Mouse (Mus musculus): ENCODE results near the gene Cdc42se1. TPM values are rescaled to one million over a fixed set of nuclear protein-coding genes. Genes with fewer than 3 reads are reported as not detected.

Cdc42se1 gene
- total RNA-seq (2023), result 256 and 259 TPM in 2 replicates

DNA sequence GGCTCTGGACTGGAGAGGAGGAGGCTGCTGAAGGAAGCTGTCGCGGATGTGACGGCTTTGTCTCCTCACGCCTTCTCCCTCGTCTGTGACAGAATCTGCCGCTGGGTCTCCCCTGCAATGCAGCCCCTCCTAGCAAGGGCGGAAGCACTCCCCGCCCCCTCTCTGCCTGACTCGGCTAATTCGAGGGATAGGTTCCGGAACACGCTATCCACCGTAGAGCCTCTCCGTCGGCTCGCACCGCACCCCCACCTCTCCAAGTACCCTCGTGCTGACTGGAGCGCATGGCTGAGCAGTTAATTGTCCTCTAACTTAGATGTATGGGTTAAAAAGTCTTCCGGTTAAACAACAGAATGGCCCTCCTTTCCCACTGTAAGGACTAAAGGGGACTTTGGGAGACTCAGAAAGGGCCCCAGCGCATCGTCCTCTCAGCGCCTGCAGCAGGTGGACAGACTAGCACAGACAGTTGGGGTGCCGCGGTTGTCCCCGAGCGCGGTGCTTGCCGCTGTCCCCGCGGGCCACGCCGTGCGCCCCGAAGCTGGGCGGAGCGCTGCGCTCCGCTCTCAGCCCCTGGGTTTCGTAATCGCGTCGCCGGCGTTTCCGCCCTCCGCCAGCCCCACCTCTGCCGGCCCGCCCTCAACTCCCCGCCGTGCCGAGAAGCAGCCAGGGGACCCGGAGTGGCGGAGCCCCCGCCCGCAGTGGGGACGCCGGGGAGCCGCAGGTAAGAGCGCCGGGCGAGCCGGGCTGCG is at the start of gene Cdc42se1:
TSS of gene Cdc42se1 (plus strand) at position 585 of the 746 bp plus-strand sequence.

DNA sequence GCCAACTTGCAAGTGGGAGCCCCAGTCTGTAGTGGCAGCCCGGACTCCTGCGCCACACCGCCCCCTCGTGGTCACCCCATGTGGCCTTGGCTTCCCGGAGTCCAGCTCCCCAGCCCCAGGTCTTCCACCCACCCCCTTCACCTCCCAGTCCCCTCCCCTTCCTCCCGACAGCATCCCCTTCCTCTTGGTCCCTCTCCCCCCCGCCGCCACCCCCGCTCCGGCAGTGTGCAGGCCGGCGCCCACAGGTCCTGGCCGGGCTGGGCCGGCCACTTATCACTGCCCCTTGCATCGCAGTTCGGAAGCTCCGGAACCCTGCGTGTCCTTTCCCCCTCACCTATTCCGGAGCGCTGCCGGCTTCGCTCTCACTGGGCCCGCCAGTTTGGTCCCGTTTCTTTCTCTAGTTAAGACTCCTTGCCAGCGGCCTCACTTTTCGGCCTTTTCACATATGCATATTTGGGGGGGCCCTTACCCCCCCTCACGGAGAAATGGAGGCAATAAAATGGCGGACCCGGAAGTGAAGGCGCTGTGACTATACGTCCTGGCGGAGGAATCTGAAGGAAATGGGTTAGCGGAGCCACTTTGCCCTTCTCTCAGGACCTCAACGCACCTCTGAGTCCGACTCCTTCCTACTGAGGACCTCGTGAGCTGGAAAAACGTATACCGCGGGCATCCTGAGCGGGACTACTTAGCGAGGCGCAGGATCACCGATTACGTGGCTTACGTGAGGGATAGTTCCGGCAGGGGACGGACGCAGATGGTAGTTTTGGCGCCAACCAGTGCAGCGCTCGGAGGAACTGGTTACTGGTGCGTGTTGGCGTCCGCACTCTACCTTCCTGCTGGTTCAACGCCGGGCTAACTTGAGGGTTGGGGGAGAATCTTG is 11.0 kb upstream of the Cdc42se1 start, which contains the start of gene Gabpb2:
TSS of gene Gabpb2 (minus strand) at position 662 of the 880 bp plus-strand sequence.

DNA sequence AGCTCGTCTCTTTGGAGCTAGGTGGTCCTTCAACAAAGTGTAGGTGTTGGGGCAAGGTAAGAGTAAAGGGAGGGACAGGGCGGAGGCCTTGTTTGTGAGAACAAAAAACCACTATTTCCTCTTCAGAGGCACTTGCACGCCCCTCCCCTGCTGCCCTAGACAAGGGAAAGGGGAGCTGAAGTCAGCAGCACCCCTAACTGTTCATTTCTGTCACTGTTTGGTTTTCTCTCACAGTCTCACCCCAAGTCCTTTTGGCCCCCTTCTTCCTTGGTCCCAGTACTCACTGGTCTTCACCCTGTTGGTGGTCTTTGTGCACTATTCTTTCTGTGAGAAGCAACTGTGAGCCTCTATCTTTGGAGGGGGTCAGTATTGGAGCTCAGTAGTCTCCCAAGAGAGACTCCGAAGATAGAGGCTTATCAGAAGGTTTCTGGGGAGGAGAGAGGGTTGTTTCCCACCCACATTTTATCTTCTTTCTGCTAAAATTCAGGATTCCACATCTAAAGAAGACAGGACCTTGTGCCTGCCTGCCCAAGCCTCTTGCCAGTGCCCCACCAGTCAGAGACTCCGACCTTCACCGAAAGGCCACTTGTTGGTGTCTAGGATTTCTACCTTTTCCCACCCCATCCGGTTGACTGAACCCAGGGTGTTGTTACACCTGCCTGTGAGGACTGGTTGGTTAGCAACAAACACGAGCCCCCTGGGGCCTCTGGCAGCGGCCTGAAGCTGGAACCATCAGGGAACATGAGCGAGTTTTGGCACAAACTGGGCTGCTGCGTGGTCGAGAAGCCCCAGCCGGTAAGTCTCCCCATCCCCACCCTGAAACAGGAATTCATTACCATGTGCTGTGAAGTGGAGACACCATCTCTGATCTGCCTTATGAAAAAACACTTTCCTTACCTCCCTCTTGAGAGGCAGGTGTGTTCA is 3.0 kb downstream of the Cdc42se1 start, which contains the start of gene Mllt11:
TSS of gene Mllt11 (minus strand) at position 874 of the 924 bp plus-strand sequence.

DNA sequence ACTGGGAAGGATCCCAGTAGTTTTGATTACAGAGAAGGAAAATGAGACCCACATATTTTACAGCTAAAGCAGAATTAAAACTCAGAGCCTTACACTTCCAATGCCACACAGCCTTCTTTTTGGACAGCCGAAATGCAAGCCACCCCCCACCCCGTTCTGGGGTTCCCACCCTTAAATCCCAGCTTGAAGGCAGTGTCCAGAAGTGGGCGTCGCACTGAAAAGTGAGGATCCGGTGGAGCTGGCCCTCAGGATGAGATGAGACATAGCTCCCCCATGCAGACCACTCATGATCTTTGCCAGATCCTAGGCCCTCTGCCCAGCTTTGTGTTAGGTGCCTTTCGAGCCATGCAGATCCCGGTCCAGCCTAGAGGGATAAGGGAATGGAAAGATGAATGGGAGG is 13.0 kb downstream of the Cdc42se1 start, which contains the start of gene Gm128:
TSS of gene Gm128 (minus strand) at position 101 of the 400 bp plus-strand sequence.

DNA sequence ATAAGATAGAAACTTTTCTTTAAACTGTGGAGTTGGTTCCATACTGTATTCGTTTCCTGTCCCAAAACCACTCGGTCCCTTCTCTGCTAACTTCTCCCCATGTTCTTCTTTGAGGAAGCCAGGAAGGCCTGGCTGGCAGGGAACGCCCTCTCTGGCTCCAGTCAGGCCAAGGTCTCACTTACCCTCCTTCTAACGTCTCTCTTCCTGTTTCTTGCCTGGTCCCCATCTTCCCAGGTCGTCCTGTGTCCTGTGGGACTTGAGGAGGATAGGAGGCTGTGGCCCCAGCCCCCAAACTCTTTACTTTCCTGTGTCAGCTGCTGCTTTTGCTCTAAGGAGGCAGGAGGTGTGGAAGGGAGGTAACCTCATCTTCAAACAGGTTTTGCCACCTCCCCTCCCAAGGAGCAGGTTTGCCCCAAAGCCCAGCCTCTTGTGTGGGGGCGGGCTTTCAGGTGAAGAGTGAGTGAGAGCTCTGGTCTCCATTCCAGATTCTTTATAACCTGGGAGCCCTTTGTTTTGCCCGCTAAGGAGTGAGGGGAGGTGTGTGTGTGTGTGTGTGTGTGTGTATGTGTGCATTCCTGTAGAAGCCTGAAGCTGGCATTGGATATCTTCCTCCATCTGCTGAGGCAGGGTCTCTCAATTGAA is 22.4 kb downstream of the Cdc42se1 start, which contains the start of gene Bnipl:
TSS of gene Bnipl (minus strand) at position 411 of the 642 bp plus-strand sequence.

DNA sequence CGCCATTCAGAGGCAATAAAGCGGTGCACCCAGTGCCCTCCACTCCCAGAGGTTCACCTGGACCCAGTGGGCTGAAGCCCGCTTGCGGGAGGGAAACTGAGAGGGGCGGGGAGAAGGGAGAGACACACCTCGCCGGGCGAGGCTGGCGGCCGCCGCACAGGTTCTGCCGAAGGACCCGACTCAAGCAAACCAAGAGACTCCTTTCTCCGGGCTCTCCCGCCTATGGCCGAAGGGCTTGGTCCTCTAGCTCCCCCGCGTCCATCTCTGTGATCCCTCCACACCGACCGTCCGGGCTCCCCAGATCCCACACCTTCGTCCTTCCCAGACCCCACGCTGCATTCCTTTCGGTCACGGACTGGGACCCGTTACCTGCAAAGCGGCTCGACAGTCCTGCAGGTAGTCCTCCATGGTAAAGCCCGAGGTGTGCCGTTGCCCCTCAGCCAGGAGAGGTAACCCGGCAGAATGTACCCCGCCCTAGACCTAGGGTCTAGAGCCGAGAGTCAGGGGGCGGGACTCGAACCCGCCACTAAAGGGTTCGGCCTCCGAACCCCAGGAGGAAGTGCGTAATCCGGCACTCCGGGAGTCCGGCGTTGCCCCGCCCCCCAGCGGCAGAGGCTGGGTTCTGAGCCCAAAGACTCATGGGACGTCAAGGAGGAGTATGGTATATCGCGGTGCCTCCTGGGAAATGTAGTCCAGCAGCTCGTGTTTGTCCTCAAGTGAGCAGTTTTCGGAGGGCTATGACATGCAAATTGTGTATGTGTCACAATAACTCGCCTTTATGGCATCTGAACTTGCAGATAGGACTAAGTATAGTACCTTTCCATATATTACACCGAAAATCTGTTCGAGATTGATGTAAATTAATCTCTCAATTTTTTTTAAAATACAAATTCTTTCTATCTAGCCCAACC is 52.9 kb downstream of the Cdc42se1 start, which contains the start of the genes Mindy1 and Prune1:
TSS of gene Mindy1 (plus strand) at position 130 of the 911 bp plus-strand sequence.
TSS of gene Prune1 (minus strand) at position 861 of the 911 bp plus-strand sequence.

Other genes starting within 250 kb of the Cdc42se1 start
- 73.8 and 95.6 TPM in 2 replicates for gene Zfp687, start 213.3 kb upstream of the Cdc42se1 start, total RNA-seq (2023)
- gene Psmd4, start 186.1 kb upstream of the Cdc42se1 start, total RNA-seq (2023), result 83.0 and 92.4 TPM in 2 replicates
- gene Pip5k1a, start 121.8 kb upstream of the Cdc42se1 start, total RNA-seq (2023), result 29.0 and 43.7 TPM in 2 replicates
- 25.3 and 27.4 TPM in 2 replicates for gene Vps72, start 117.7 kb upstream of the Cdc42se1 start, total RNA-seq (2023)
- gene Tmod4, start 104.3 kb upstream of the Cdc42se1 start, total RNA-seq (2023), result 0.82 and 2.2 TPM in 2 replicates
- gene Scnm1, start 94.7 kb upstream of the Cdc42se1 start, total RNA-seq (2023), result 42.2 and 43.7 TPM in 2 replicates
- gene Lysmd1, start 94.6 kb upstream of the Cdc42se1 start, total RNA-seq (2023), result 1.7 and 3.5 TPM in 2 replicates
- 75.9 and 91.0 TPM in 2 replicates for gene Tnfaip8l2, start 86.4 kb upstream of the Cdc42se1 start, total RNA-seq (2023)
- gene Sema6c, start 68.3 kb upstream of the Cdc42se1 start, total RNA-seq (2023), result 1.2 and 1.7 TPM in 2 replicates
- gene Gabpb2, start 10.8 kb upstream of the Cdc42se1 start, total RNA-seq (2023), result 35.0 and 43.7 TPM in 2 replicates
- 1.3 and 2.7 TPM in 2 replicates for gene Mllt11, start 3.4 kb downstream of the Cdc42se1 start, total RNA-seq (2023)
- 0.27 and 0.38 TPM in 2 replicates for gene Gm128, start 12.9 kb downstream of the Cdc42se1 start, total RNA-seq (2023)
- gene Bnipl, start 22.5 kb downstream of the Cdc42se1 start, total RNA-seq (2023), result not detected in 2 replicates
- gene Mindy1, start 52.6 kb downstream of the Cdc42se1 start, total RNA-seq (2023), result 188 and 238 TPM in 2 replicates
- gene Prune1, start 53.3 kb downstream of the Cdc42se1 start, total RNA-seq (2023), result 31.3 and 33.0 TPM in 2 replicates
- 1.5 and 1.7 TPM in 2 replicates for gene Anxa9, start 78.4 kb downstream of the Cdc42se1 start, total RNA-seq (2023)
- gene Cers2, start 86.1 kb downstream of the Cdc42se1 start, total RNA-seq (2023), result 135 and 163 TPM in 2 replicates
- 15.1 and 20.1 TPM in 2 replicates for gene Setdb1, start 128.5 kb downstream of the Cdc42se1 start, total RNA-seq (2023)
- gene 4930558C23Rik, start 174.1 kb downstream of the Cdc42se1 start, total RNA-seq (2023), result not detected in 2 replicates
- 61.9 and 86.8 TPM in 2 replicates for gene Arnt, start 205.7 kb downstream of the Cdc42se1 start, total RNA-seq (2023)